Mouse (Mus musculus): Measurements from ENCODE around the gene R3hcc1l.

R3hcc1l gene

GRCm38 (mm10) chr19:42540649-42541048, 22.1 kb downstream of the R3hcc1l start:
- DNase-seq (ENCODE audit: low read depth, low spot score): no peak

DNA sequence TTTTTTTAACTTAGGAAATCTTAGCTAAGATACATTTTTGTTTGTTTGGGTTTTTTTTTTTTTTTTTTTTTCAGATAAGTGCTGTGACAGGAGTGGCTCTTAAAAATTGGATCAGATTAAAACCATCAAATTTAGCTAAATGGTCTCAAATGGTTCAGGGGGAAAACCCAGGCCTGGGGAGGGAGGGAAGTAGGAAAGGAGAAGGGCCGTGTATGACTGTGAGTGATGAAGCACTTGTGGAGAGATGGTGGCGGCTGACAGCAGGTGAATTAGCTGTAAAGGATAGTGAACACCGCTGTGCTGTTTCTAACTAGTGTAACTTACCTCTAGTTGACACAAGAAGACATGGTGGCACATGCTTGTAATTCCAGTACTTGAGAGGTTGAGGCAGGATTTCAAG, 40.1 kb downstream of the R3hcc1l start:
- DNase-seq (ENCODE audit: low read depth, low spot score): no peak

DNA sequence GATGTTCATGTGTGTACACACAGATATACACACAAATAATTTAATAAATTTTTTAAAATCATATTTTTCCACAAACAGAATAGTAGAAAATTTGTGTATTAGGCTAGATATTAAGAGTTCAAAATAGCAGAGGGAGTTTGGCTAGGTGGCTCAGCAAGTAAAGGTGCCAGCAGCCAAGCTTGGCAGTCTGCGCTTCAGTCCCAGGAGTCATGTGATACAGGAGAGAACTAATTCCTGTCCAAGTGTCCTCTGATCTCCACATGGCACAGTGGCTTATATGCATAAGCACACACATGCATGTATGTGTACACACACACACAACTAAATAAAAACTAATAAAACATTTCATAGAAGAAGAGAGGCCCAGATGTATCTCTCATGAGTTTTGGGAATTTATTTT, 43.4 kb downstream of the R3hcc1l start:
- DNase-seq (ENCODE audit: low read depth, low spot score): no peak

GRCm38 (mm10) chr19:42562981-42563380, 44.4 kb downstream of the R3hcc1l start:
- DNase-seq (ENCODE audit: low read depth, low spot score): no peak

GRCm38 (mm10) chr19:42563726-42564270, 45.2 kb downstream of the R3hcc1l start:
- DNase-seq (ENCODE audit: low read depth, low spot score): no peak

GRCm38 (mm10) chr19:42566283-42567019, 47.9 kb downstream of the R3hcc1l start:
- no peak for DNase-seq (ENCODE audit: low read depth, low spot score)

DNA sequence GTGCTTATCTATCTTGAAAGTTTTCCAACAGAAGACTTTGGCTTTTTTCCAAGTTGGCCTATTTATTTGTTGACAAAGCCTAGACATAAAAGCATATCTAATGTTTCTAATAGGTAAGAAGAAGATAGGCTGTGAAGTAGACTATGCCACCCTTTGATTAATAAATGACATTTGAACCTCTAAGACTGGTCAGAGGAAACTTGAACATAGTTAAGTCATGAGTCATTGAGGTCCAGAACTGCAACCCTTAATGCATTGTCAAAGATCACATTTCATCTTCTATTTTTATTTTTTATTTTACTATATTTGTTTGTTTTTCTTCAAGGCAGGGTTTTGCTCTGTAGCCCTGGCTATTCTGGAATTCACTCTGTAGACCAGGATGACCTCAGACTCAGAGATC, 48.5 kb downstream of the R3hcc1l start:
- no peak for DNase-seq (ENCODE audit: low read depth, low spot score)

- no peak for DNase-seq (ENCODE audit: low read depth, low spot score)
Measured at GRCm38 (mm10) chr19:42569076-42569475, 50.5 kb downstream of the R3hcc1l start.

DNA sequence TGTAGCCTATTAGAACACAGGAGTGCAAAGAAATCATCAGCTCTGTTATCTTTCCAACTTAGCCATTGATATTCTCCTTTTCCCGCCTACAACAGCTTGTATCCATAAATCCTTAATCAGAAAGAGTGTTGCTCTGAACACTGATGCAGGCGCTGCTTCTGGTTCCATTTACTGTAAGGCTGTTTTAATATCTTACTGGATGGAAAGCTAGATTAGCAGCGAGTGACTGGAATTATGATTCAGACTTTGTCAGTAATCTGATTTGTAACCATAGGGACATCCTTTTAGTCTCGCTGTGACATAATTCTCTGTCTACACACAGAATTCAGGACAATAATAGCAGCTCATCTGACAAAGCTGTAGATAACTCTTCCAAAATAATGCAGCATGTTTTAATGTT, 52.7 kb downstream of the R3hcc1l start:
- DNase-seq (ENCODE audit: low read depth, low spot score): no peak

DNA sequence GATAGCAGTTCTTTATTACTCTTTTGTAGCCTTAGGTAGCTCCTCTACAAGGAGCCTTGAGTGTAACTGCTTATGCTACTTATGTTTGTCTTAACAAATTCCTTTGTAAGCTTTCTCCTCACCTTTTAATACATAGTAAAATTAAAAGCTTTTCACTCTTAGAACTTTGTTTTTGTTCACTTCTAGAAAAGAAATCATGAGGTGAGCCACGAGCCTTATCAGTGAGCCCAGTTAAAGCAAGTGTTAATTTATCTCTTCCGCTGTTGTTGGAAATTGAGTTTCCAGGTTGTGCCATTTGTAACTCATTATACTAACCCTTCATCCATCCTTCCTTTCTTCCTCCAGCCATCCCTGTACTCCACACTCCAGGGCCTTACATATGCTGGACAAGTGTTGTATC, 56.8 kb downstream of the R3hcc1l start:
- no peak for DNase-seq (ENCODE audit: low read depth, low spot score)

- DNase-seq (ENCODE audit: low read depth, low spot score): no peak
Measured at GRCm38 (mm10) chr19:42576856-42577255, 58.3 kb downstream of the R3hcc1l start.

DNA sequence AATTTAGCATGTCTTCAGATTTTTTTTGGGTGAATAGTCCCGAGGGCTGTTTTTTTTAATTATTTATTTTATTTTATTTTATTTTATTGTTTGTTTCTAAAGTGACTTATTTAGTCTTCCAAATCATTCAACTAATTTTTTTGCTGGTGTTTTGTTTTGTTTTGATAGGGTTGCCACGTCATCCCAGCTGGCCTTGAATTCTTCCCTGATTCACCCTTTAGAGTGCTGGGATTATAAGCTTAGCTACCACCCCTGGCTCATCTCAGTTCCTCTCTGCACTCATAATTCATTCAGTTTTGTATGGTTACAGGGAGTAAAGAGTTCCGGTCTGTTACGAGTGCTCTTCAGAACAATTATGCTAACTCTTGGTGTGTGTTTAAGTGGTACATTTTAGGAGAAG, 60.1 kb downstream of the R3hcc1l start:
- DNase-seq (ENCODE audit: low read depth, low spot score): no peak

GRCm38 (mm10) chr19:42580701-42581100, 62.1 kb downstream of the R3hcc1l start:
- no peak for DNase-seq (ENCODE audit: low read depth, low spot score)

DNA sequence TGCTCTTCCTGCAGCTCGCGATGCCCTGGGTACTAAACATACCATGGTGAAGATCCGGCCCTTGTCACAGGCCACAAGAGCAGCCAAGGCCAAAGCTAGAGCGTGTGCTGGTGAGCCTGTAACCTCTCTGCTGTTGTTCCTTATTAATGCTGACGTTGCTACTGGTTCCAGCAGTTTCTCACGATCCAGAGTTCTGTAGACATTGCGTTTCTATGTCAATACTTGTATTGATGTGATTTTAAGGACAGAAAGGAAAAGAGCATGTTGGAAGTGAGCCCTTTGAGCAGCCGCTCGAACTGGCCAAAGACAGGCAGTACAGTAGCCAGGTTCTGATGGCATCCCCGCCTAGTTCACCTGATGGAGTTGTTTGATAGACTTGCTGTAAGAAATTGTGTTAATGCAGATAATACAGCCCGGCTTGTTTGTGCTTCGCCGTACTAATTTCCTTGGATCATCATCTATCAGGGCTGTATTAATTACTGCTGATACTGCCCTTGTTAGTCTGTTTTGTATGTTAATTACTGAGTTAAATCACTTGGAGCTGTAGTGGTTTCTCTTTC, 64.3 kb downstream of the R3hcc1l start:
- DNase-seq (ENCODE audit: low read depth, low spot score): no peak

DNA sequence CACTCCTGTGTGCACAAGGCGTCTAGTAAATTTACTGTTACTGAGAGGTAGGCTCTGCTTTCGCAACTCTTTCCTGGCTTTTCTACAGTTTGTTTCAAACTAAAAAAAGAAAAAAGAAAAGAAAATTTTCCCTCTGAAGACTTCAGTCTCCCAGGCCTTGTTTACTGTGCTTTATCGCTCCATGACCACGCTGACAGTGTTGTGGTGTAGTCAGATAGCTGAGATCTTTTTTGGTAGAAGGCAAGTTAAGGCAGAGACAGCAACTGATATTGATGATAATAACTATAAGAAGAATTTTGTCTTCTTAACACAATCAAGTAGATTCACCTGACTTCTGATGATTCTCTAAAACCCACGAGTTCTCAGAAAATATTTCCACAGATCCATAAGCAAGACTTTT, 65.1 kb downstream of the R3hcc1l start:
- no peak for DNase-seq (ENCODE audit: low read depth, low spot score)

- DNase-seq (ENCODE audit: low read depth, low spot score): no peak
Measured at GRCm38 (mm10) chr19:42584188-42584587, 65.6 kb downstream of the R3hcc1l start.

DNA sequence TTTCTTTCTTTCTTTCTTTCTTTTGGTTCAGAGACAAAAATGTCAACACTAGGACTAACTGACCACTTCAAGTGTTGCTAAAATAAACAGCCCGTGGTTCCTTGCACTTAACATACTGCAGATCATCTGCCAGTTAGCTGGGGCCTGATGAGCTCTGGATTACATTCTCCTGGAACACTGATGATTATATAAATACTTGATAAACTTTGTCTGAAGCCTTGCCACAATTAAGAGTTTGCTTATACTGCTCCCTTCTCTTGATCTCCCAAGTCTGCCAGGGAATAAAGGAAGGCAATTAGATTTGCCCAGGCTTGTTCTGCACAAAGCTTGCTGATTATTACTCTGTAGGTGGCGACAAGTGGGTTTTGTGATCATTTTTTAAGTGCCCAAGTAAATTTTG, 69.1 kb downstream of the R3hcc1l start:
- DNase-seq (ENCODE audit: low read depth, low spot score): no peak

GRCm38 (mm10) chr19:42589246-42589645, 70.7 kb downstream of the R3hcc1l start:
- no peak for DNase-seq (ENCODE audit: low read depth, low spot score)

GRCm38 (mm10) chr19:42591534-42591933, 73.0 kb downstream of the R3hcc1l start:
- no peak for DNase-seq (ENCODE audit: low read depth, low spot score)

GRCm38 (mm10) chr19:42593456-42593855, 74.9 kb downstream of the R3hcc1l start:
- DNase-seq (ENCODE audit: low read depth, low spot score): no peak

- no peak for DNase-seq (ENCODE audit: low read depth, low spot score)
Measured at GRCm38 (mm10) chr19:42595066-42595465, 76.5 kb downstream of the R3hcc1l start.

GRCm38 (mm10) chr19:42597286-42597685, 78.7 kb downstream of the R3hcc1l start:
- DNase-seq (ENCODE audit: low read depth, low spot score): no peak

DNA sequence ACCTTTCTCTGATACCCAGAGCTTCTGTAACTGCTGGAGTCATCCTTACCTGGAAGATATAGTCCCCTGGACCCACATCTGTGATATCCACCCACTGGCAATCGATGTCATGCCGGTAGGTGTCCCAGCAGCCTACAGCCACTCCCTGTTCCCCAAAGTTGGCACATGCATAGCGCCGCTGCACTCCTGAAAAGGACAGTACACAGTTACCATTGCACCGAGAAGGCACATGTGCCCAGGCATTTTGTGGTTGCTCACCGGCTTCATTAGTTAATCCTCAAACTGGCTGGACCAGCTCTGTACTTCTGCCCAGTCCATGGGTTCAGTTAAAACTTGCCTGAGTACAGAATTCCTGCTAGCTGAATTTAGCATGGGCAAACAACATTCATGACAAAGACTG, 79.3 kb downstream of the R3hcc1l start:
- DNase-seq (ENCODE audit: low read depth, low spot score): no peak
